Mouse (Mus musculus) megakaryocyte, embryonic 14.5 days (primary cell): ENCODE measurements at regions not wholly inside any gene's neighbourhood (a gene's known extent, or its start where the extent isn't known, plus 50 kb on each side); places are given as distances from the start of the nearest gene placed in this dataset.

ENCODE experiments used
- FLI1 ChIP-seq: IDR thresholded peaks from 2 replicates; pipeline ENCODE4 v1.6.1; 2012; ENCODE audit warnings: low read length, inconsistent platforms, mixed read lengths
- GATA1 ChIP-seq: IDR thresholded peaks from 3 replicates; pipeline ENCODE4 v1.6.1; 2012; ENCODE audit warnings: mixed read lengths, low read length, inconsistent platforms, borderline replicate concordance

DNA sequence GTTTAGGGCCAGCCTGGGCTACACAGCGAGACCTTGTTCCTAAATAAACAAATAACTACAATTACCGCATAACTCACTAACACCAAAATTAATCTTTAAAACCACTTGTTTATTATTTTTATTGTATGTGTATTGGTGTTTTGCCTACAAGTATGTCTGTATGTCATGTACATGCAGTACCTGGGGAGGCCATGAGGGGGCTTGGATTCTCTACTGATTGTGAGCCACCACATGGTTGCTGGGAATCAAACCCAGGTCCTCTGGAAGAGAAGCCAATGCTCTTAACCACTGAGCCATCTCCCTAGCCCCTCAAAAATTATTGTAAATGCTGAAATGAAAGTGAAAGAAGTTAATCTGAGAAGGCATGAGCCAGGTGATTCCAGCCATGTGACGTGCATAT is 182.4 kb downstream of the Tpra1 start:
- TF ChIP-seq GATA1 (no peak), FLI1 (no peak)
